Mouse (Mus musculus) Patski (cell line): ENCODE measurements around the gene Hist1h2bh. TPM values are rescaled to one million over a fixed set of nuclear protein-coding genes. Genes with fewer than 3 reads are reported as not detected.
"Not testable (repeated sequence)": the region's sequence is repeated elsewhere in the genome, so short reads cannot be mapped to it uniquely, and the experiment has no call there.

Source experiments
- ATAC-seq: fragments of 100-300 bp; one replicate; pipeline ENCODE4 v1.8.0; 2021
- CTCF ChIA-PET: fragments of 350-600 bp; sonication (Branson Sonifier 250); formaldehyde crosslinking; loops from one replicate; lab custom pipeline; 2022; ENCODE audit warnings: inconsistent platforms; lab: Charles Lee
- POLR2A ChIA-PET: fragments of 350-600 bp; sonication (Branson Sonifier 250); formaldehyde crosslinking; loops from one replicate; lab custom pipeline; 2022; ENCODE audit warnings: antibody characterized with exemption, inconsistent platforms; lab: Charles Lee
- DNase-seq: peaks from one replicate; pipeline ENCODE4 v3.0.0-alpha.2; 2011; ENCODE audit warnings: low read depth, low spot score
- H3K27me3 ChIP-seq: fragments of 371-371 bp; one replicate; pipeline ENCODE4 v1.5.1; 2021
- CTCF ChIP-seq: fragments of 100-300 bp; IDR thresholded peaks from one replicate; pipeline ENCODE4 v1.5.1; 2021
- in situ Hi-C: fragments of 300-500 bp; cut with MboI; formaldehyde crosslinking; loops from 3 replicates; pipeline ENCODE4 v1.11.1; 2018; ENCODE audit warnings: low pct_unique_long_range_greater_than_20kb, mixed read lengths
- polyA plus RNA-seq: library from polyadenylated mRNA; unstranded; gene quantifications from one replicate; pipeline ENCODE4 v1.2.3, GENCODE M21; 2021

Gene Hist1h2bh
- polyA plus RNA-seq, 1 experiment from 2014 or later: 2.1 TPM

DNA sequence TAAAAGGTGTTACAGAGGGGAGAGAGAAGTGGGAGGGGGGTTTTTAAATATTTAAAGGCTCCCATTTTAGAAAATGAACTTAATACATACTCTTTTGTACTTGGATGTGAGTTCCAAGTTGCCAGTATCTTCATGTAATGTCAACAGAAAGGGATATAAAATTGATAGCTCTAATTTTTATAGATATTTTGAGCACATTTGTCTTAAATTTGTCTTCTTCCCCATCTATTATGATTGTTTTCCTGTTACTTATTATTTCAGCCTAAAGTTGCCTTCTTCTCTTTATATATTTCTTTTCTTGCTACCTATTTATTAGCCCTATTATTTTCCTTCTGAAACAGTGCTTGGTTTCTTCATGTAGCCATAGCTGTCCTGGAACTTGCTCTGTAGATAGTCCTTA lies 9.8 kb upstream of the Hist1h2bh start, which contains the start of gene Hist1h1d:
Gene Hist1h1d (plus strand): TSS at position 301 of the 400 bp plus-strand sequence.
- CTCF ChIA-PET: interaction anchor here (0.7 to 1.5 kb wide), 3 partner anchors 10 to 1589 kb away, joined by 3 read pairs; partner anchors contain the start of gene Hist1h2bh
- ATAC-seq (no peak), DNase-seq (no peak)
- in situ Hi-C loops: no loop called here
- TF ChIP-seq CTCF: no peak
- POLR2A ChIA-PET: no interaction called here
- H3K27me3 ChIP-seq: no peaks in the 10 kb centered on the region

DNA sequence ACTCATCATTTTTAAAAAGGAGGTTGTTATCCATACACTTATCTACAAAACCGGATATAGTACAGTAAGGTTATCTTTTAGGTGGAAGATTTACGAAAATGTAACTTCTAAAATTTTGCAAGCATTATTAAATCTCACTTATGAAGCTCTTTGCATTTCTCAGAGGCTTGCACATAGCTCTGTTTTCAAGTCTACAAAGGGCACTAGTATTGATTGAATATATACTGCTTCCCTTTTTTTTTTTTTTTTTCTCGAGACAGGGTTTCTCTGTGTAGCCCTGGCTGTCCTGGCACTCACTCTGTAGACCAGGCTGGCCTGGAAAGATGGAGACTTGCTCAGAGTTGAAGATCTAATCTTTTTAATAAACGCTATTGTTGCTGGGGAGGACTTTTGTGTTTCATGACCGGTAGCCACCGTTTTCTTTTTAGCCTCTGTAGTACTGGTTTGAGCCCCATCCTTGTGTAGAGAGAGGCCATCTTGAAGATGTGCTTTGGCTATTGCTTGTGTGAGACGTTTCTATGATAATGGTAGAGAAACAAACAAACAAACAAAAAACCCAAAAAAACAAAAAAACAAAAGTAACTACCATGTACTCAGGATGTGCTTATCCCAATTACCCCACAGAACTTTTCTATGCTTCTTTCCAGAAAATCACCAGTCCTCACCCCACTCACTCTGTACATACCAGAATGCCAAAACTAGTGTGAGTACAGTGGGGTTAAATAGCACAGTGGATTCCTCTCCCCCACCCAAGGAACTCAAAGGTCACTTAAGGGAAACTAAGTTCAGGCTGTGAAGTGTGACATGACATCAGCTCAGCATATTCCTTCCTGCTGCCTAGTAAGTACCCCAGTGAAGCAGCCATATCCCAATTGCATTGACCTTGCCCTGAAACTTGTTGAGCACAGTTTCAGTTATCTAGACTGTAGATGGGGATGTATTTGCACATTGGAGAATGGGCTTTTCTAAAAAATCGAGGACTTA lies 9.0 kb upstream of the Hist1h2bh start:
- ChIA-PET POLR2A (no interaction called here), CTCF (interaction anchor here (1.5 kb wide), 1 partner anchor 10 kb away, joined by 3 read pairs; the partner anchor contains the start of gene Hist1h2bh)
- DNase-seq (no peak), ATAC-seq (no peak)
- no peak for TF ChIP-seq CTCF
- in situ Hi-C loops: no loop called here
- no peaks in the 10 kb centered on the region for H3K27me3 ChIP-seq

DNA sequence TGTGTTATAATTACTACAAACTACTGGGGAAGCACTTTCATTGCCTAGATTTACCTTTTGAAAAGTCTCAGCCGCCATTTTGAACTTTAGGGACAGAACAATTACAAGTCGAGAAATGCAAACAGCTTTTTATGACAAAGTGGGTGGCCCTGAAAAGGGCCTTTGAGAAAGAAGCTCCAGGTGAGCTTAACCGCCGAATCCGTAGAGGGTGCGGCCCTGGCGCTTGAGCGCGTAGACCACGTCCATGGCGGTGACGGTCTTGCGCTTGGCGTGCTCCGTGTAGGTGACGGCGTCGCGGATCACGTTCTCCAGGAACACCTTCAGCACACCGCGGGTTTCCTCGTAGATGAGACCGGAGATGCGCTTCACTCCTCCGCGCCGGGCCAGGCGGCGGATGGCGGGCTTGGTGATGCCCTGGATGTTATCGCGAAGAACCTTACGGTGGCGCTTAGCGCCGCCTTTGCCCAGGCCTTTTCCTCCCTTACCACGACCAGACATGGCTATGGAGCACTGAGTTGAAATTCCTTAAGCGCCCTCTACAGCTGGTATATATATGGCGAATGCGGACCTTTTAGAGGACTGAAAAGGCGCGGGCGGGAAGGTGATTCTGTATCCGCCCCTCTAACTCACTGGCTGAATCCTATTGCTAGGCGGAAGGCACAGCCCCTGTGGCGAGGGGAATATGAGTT lies 8.1 kb upstream of the Hist1h2bh start, which contains the start of gene Hist1h4f:
Gene Hist1h4f (minus strand): TSS at position 503 of the 689 bp plus-strand sequence.
- in situ Hi-C loops, H3K27me3 ChIP-seq, CTCF ChIA-PET: not testable (repeated sequence)
- ATAC-seq (peak; percentile 56), DNase-seq (peak; percentile 76)
- TF ChIP-seq CTCF: peak; percentile 53
- POLR2A ChIA-PET: interaction anchor here (1.0 to 1.2 kb wide), 2 partner anchors 9 to 12 kb away, joined by 3 to 5 read pairs; no protein-coding TSS in a partner anchor

DNA sequence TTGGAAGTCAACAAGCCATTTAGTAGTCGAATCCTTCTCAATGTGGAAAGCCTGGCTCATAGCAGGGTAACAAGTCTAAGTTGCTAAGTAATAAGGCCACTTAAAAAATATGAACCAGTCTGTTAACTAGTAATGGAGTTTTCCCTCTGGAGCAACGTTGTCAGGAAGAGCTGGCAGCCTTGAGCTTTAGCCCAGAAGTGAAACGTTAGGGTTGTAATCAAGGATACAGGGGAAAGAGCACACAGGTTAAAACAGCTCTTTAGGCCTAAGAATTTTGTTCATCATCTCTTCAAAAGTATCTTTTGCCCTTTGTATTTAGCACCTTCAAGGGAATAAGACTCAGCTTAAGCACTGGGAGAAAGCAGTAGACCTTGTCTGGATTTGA lies 7.6 kb upstream of the Hist1h2bh start:
- no peak for DNase-seq

DNA sequence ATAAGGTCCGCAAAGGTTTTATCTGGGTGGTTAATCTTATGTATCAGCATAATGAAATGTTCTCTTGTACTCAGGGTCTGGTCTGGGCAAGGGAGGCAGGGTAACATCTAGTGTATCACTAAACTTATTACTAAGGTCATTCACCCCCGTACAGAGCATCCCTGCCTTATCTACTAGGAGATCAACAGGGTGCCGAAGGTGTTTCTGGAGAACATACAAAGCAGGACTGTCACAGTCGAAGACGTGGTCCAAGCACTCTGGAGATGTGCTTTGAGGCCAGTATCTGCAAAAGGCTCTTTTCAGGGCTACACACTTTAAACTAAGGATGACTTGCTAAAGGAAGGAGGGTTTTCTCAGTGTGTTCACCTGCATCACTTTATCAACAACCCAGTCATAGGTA lies 3.5 kb upstream of the Hist1h2bh start:
- no peak for DNase-seq
- ChIA-PET POLR2A (no interaction called here), CTCF (no interaction called here)
- TF ChIP-seq CTCF: no peak
- H3K27me3 ChIP-seq: no peaks in the 10 kb centered on the region
- in situ Hi-C loops: no loop called here
- ATAC-seq: no peak

More for the DNA sequence above, 7.6 kb upstream of the Hist1h2bh start:
- no peak for ATAC-seq
- CTCF ChIA-PET: no interaction called here
- POLR2A ChIA-PET: interaction anchor here (1.0 to 1.2 kb wide), 2 partner anchors 9 to 12 kb away, joined by 3 to 5 read pairs; no protein-coding TSS in a partner anchor
- in situ Hi-C loops: no loop called here
- no peaks in the 10 kb centered on the region for H3K27me3 ChIP-seq
- no peak for TF ChIP-seq CTCF

DNA sequence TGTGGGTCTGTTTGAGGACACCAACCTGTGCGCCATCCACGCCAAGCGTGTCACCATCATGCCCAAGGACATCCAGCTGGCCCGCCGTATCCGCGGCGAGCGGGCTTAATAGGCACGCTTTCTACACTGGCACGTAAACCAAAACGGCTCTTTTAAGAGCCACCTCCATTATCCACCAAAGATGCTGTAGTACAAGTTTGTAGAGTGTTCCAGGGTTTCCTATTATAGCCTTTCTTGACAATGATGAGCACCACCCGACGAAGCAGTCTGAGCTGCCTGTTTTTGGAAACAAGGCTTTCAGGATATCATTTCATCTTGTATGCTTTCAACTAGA lies 1.6 kb upstream of the Hist1h2bh start:
- ATAC-seq: peak; percentile 3

DNA sequence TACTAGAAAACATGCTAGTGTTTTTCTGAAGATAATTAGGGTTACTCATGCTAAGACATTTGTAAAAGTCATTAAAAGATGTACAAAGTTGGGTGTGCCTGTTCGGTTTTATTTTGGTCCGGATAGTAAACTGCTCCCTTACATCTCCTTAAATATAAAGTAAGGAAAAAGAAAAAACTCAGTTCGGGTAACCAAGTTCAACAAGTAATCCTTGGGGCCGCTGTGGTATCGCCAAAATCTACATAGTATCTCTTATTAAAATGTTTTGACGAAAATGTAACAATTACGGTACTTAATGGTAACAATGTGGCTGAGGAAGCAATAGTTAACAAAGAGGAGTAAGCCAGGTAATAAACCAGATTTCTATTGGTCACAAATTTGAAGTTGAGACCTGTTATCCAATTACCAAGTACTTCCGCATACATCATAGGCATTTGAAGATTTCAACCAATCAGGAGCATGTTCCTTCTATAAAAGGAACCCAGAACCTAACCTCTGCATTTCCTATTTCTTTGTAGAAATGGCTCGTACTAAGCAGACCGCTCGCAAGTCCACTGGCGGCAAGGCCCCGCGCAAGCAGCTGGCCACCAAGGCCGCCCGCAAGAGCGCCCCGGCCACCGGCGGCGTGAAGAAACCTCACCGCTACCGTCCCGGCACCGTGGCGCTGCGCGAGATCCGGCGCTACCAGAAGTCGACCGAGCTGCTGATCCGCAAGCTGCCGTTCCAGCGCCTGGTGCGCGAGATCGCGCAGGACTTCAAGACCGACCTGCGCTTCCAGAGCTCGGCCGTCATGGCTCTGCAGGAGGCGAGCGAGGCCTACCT lies 984 bp upstream of the Hist1h2bh start, which contains the start of gene Hist1h3f:
Gene Hist1h3f (plus strand): TSS at position 88 of the 822 bp plus-strand sequence.
- CTCF ChIA-PET: interaction anchor here (1.3 kb wide), 1 partner anchor 10 kb away, joined by 4 read pairs; the partner anchor contains the start of gene Hist1h2af
- TF ChIP-seq CTCF: no peak
- POLR2A ChIA-PET: no interaction called here
- no peaks in the 10 kb centered on the region for H3K27me3 ChIP-seq
- in situ Hi-C loops: no loop called here
- DNase-seq (peak; percentile 89), ATAC-seq (peak; percentile 68)

More for the DNA sequence above, 1.6 kb upstream of the Hist1h2bh start:
- in situ Hi-C loops, DNase-seq, CTCF ChIA-PET, H3K27me3 ChIP-seq, POLR2A ChIA-PET: not testable (repeated sequence)

DNA sequence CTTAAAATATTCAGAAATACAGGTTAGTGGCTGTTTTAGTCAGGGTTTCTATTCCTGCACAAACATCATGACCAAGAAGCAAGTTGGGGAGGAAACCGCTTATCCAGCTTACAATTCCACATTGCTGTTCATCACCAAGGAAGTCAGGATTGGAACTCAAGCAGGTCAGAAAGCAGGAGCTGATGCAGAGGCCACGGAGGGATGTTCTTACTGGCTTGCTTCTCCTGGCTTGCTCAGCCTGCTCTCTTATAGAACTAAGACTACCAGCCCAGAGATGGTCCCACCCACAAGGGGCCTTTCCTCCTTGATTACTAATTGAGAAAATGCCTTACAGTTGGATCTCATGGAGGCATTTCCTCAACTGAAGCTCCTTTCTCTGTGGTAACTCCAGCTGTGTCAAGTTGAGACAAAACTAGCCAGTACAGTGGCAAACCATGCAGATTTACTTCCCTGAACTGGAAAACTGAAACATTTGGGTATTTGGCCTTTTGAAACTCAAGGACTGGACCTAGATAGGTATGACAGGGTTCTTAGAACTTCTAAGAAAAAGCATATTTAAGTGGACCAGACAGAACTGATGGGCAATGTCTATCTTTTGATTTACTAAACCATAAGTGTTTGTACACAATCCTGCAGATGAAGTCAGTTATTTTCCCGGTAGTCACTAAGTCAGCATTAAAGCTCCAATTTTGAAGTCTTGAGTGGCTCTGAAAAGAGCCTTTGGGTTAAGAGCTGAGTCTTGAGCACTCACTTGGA lies 789 bp downstream of the Hist1h2bh start:
- ATAC-seq, DNase-seq, H3K27me3 ChIP-seq, in situ Hi-C loops: not testable (repeated sequence)
- CTCF ChIA-PET: interaction anchor here (1.3 kb wide), 2 partner anchors 9 to 10 kb away, joined by 3 to 4 read pairs; partner anchors contain the start of genes Hist1h1d and Hist1h2af
- POLR2A ChIA-PET: interaction anchor here (0.6 to 1.8 kb wide), 4 partner anchors 7 to 42 kb away, joined by 3 to 15 read pairs (median 4); no protein-coding TSS in a partner anchor

DNA sequence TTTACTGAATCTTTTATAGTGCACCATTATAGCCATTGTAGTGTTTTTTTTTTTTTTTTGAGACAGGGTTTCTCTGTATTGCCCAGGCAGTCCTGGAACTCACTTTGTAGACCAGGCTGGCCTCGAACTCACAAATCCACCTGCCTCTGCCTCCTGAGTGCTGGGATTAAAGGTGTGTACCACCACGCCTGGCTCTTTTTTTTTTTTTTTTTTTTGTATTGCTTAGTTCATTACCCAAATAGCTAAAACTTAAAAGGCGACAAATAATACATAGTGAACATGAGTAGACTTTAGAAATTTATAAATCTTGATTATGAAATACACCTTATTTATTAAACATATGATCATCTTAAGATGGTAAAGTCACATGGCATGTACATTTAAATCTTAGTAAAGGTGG lies 1.7 kb downstream of the Hist1h2bh start:
- no peaks in the 10 kb centered on the region for H3K27me3 ChIP-seq
- POLR2A ChIA-PET: interaction anchor here (0.6 to 1.8 kb wide), 5 partner anchors 8 to 1754 kb away, joined by 3 to 15 read pairs (median 3); partner anchors contain the start of genes Hist1h2an and Hist1h2bp
- in situ Hi-C loops: no loop called here
- CTCF ChIA-PET: interaction anchor here (1.2 kb wide), 1 partner anchor 26 kb away, joined by 3 read pairs; no protein-coding TSS in a partner anchor
- no peak for DNase-seq
- no peak for ATAC-seq
- TF ChIP-seq CTCF: no peak

DNA sequence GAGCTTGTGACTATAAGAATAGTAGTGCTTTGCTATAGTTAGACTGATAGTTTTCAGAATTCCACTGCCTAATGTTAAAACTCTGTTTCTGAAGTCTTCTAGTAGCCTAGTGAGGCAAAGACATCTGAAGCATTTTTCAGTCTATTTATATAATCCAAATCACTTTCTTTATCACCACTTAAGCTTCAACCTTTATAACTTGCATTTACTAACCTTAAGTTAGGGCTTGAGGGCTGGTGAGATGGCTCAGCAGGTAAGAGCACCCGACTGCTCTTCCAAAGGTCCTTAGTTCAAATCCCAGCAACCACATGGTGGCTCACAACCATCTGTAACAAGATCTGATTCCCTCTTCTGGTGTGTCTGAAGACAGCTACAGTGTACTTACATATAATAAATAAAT lies 3.4 kb downstream of the Hist1h2bh start:
- ATAC-seq, H3K27me3 ChIP-seq, DNase-seq, POLR2A ChIA-PET: not testable (repeated sequence)
- CTCF ChIA-PET: interaction anchor here (1.6 kb wide), 1 partner anchor 45 kb away, joined by 3 read pairs; no protein-coding TSS in a partner anchor
- in situ Hi-C loops: loop anchor here (10.0 kb wide), 1 partner anchor 1825 kb away; the partner anchor contains the start of genes Hist1h2ai, Hist1h2bl and Hist1h3h
